Mouse (Mus musculus): ENCODE measurements around the gene Spr.

DNA sequence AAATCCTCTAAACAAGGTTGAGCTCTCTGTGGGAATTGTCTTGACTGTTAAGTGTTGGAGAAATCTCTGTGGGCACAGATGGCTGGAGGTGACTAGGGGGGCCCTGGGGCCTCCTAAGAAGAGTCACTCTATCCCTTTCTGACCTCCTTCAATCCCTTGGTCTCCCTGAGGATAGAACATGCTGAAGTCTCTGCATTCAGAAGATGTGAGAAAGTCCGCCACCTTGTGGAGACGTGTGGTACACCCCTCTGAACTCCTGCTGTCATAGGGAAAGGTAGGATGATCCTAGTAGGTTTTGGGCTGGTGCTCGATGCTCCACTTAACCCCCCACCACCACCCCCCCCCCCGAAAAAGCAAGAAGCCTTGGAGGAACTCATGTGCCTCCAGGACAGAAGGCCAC, 5.9 kb downstream of the Spr start:
- TF ChIP-seq CTCF (IDR thresholded peaks at IDR 0.05; ENCODE audit: insufficient read depth, low read length), result peak; percentile 68
- TF ChIP-seq POLR2A (IDR thresholded peaks at IDR 0.05; ENCODE audit: borderline replicate concordance, extremely low read depth, low read depth, low read length), result no peak
